Mouse (Mus musculus) brain, embryonic 14.5 days (tissue): ENCODE results near the gene Nfyc.

Experiments used
- CTCF ChIP-seq: fragments of 200-500 bp; IDR thresholded peaks from 2 replicates; pipeline ENCODE4 v1.5.1; 2012; ENCODE audit warnings: inconsistent platforms, mild to moderate bottlenecking, moderate library complexity, borderline replicate concordance; ENCODE audit not compliant: insufficient read depth, insufficient read length; ENCODE audit errors: extremely low read depth
- POLR2A ChIP-seq: fragments of 200-500 bp; IDR thresholded peaks from 2 replicates; pipeline ENCODE4 v1.6.1; 2012; ENCODE audit warnings: mild to moderate bottlenecking, inconsistent platforms, borderline replicate concordance; ENCODE audit not compliant: poor library complexity, insufficient read depth, insufficient read length, severe bottlenecking; ENCODE audit errors: extremely low read depth

GRCm38 (mm10) chr4:120729441-120729840, 101.9 kb downstream of the Nfyc start:
- TF ChIP-seq CTCF (no peak), POLR2A (no peak)
